Mouse (Mus musculus) gastrocnemius, postnatal 14 days (tissue): ENCODE measurements around the gene Ptpn14. TPM values are rescaled to one million over a fixed set of nuclear protein-coding genes. Genes with fewer than 3 reads are reported as not detected.

Experiments used
- DNase-seq: peaks from one replicate; pipeline ENCODE4 v3.0.0; 2021; ENCODE audit warnings: mixed read lengths
- intact Hi-C: fragments of 180-260 bp; cut with DNase I; formaldehyde crosslinking; loops from one replicate; pipeline ENCODE4 v1.15.1; 2025; ENCODE audit warnings: low total_unique reads
- total RNA-seq, 2 experiments: library from RNA; stranded (reverse); gene quantifications; 2 replicates each; pipeline ENCODE4 v1.2.3; 2021

The Ptpn14 gene
- total RNA-seq, 2 experiments from 2014 or later, result 11.0 to 12.9 TPM

DNA sequence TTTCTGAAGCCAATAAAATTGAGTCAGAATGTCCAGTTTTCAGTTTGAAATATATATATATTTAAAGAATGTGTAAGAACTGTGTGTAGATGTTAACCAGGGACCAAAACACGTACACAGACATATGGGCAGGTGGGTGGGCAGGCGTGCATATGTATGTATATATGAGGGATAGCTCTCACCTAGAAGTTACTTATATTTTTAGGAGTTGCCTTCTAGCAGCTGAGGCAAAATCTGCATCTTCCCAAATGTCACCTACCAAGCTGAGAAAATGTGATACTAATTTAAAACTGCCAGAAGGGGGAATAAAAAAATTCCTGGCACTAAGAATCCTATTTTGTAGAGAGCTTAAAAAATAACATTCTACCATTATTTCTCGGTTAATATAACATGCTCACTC is 191.7 kb downstream of the Ptpn14 start:
- DNase-seq, result no peak
- intact Hi-C loops, result no loop called here

DNA sequence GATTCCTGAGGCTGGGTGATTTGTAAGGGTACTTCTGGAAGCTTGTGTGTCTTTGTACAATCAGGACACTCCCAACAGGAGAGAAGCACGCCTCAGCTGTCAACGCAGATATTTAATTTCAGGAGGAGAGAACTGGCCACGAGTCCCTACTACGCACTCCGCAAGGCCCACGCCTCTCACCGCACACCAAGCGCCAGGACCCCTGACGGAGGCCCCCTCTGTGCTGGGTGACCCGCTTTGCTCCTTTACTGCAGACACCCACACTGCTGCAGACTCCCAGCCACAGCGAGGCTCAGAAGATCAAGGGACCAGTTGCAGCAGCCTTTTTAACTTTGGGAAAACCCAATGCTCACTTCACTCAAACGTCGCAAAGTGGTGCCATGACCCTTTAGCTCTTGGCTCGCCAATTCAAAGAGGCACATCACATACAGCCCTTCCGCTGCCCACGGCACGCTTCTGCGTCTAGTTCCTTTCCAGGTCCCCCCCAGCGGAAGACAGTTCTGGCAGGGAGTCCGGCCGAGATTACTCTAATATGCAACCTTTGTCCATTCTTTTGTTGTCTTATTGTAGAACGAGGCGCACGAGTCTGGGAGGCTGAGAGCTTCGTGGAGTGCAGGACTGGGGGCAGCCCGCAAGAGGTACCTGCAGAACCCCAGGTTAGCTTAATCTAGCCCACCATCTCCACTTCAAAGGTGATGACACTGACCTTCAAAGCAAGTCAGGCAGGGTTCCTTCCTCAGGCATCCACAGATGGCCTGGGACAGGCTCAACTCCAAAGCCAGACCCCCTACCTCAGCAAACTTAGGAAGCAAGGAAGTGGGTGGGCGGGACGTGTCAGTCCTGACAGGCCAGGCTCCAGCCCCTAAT is 192.9 kb downstream of the Ptpn14 start:
- no peak for DNase-seq
- intact Hi-C loops, result no loop called here

DNA sequence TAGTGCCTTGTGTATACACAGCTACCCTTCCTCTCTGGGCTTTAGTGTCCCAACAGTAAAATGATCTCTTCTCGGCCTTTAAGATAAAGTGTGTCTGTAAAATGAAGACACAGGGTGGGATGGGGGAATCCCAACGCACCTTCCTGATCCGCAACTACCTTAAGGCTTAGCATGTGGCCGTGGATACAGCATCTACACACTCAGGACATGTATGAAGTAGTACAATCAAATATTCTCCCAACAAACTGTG is 193.4 kb downstream of the Ptpn14 start:
- intact Hi-C loops, result no loop called here
- DNase-seq, result no peak

DNA sequence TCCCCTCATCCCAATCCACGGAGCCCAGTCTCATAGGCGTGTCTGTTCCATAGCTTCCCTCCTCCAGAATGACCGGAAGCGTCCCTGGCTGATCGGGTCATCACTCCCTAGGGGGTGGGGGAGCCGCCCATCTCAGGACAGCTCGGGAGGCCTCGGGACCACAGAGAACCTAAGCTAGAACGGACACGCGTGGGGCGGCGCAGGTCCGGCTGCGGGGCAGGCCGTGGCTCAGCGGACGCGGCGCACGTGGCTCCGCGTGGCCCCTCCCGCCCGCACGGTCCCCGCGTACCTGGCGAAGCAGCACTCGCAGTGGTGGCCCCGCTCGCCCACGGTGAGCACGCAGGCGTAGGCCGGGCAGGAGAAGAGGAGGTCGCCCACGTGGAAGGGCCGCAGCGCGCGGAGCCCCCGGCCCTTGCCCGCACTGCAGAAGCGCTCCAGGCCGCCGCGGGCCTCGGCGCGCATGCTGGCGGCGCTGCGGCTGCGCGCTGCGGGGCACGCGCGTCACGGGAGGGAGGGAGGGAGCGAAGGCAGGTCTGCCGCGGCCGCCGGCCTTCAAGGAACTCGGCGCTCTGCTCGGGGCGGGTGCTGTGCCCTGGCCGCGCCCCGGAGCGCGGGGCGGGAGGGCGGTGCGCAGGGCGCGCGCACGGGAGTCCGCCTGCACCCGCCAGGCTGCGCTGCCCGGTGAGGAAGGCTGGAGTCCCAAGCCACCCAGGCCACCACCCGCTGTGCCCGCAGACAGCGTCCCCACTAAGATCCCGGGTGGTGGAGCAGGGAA is 193.9 kb downstream of the Ptpn14 start, which contains the start of gene Smyd2:
Gene Smyd2 (minus strand): TSS at position 546 of the 775 bp plus-strand sequence.
- intact Hi-C loops, result no loop called here
- DNase-seq, result peak; percentile 79

DNA sequence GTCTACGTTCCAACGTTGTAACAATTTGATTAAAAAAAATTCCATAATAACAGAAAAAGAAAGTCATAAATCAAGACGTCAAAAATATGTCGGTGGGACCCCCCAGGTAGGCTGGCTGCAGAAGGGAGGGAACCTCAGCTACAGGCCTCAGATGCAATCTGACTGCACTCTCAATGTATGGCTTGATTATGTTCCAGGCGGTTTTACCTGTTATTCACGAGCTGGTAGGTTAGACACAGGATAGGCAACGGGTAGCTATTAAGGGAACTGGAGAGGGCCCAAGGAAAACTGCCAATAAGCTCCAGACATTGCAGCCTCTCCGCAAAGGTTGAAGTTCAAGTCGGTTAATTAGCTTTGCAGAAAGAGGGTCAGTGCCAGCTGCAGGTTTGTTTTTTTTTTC is 194.7 kb downstream of the Ptpn14 start:
- DNase-seq, result no peak
- intact Hi-C loops, result no loop called here

DNA sequence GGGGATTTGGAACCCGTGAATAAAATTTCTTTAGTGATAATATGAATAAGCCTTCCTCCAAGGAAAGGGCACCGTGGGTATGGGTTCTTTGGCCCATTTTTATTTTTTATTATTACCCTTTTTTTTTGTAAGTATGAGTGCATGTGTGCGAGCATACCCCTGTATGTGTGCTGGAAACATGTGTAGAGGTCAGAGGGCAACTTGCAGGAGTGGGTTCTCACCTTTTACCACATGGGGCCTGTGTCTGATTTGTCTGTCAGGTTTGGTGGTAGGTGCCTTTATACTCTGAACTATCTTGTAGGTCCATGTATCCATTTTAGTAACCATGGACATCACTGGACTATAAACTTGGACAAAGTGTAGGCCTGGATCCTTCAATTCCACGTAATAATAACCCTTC is 195.1 kb downstream of the Ptpn14 start:
- intact Hi-C loops, result no loop called here

DNA sequence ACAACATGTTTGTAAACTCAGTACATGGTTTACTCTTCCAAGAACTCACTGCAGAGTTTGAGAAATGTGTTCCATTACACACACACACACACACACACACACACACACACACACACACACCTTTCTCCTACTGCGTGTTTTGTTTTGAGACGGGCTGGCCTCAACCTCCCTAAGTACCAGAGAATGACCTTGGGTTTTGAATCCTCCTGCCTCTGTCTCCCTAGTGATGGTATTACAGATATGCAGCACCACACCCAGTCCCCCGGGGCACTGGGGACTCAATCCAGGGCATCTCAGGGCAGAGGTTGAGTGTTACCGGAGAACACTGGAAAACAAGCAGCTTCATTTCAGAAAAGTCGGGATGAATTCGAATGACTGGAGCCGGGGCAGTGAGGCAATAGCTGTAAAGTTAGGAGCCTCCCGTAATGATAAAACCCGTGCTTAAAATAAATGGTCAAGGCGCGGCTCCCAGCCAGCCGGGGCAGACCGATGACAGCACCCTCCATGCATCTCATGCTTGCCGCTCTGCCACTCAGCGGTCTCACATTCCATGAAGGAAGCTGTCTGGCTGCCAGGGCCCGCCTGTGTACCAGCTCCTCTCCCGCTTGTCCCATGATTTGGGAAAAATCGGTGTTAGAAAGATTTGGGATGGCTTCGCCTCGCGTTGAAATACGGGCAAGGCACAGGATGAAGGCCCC is 196.0 kb downstream of the Ptpn14 start:
- intact Hi-C loops, result no loop called here
- peak; percentile 72 for DNase-seq

More for the DNA sequence above, 195.1 kb downstream of the Ptpn14 start:
- no peak for DNase-seq

DNA sequence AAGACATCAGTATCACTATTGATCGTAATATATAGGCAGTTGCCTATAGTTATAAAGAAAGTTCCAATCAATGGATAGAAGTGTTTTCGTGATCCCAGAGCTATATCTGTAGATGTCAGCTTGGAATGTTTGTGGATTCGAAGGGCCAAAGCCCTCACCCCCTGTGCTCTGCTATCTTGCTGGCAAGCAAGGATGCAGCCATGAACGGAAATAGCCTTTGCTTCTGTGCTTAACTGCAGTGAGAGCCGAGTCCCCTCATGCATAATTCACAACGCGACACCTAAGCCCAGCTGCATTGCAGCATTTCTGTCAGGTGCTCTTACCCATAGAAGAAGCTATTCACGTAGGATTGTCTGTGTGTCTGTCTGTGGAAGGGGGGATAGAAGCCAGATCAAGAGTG is 198.2 kb downstream of the Ptpn14 start:
- no peak for DNase-seq
- intact Hi-C loops, result loop anchor here (2.0 kb wide), 1 partner anchor 39 kb away; no protein-coding TSS in a partner anchor

Other genes with a start within 250 kb of the Ptpn14 start
- gene Cenpf, start 40.2 kb upstream of the Ptpn14 start, total RNA-seq, result 1 to 10 TPM; 3.5 to 4.0 TPM
- 100 to 1,000 TPM; 148 to 151 TPM for gene Smyd2, start 194.1 kb downstream of the Ptpn14 start, total RNA-seq